Mouse (Mus musculus) liver, adult (tissue): ENCODE data around the gene Spag6l.

ENCODE experiments used
- GATA4 ChIP-seq: IDR thresholded peaks from 2 replicates; pipeline ENCODE4 v1.6.1; 2014; ENCODE audit warnings: mild to moderate bottlenecking, low read length; ENCODE audit not compliant: insufficient replicate concordance

The Spag6l gene

GRCm38 (mm10) chr16:16825476-16825875 lies 3.8 kb downstream of the Spag6l start:
- TF ChIP-seq GATA4 = no peak

GRCm38 (mm10) chr16:16806325-16806724 lies 22.9 kb downstream of the Spag6l start:
- no peak for TF ChIP-seq GATA4
